Comparison of ENCODE assay signal across 15 mouse cellular contexts in the genomic region with DNA sequence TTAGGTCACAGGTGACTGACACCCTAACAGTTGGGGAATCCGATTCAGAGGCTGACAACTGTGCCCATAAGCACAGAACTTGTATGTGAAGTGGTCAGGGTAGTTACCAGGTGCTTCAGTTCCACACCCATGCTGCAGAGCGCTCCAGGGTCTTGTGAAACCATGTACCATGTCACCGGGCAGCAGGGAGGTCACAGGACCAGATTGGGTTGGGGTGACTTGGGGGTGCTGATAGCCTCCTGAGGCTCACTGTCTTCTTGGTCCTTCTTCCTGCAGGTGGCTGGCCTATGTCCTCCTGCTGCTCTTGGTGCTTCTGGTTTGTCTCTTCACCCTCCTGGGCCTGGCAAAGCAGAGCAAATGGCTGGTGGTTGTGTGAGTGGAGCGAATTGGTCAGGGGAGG. TPM values are rescaled to one million over a fixed set of nuclear protein-coding genes. Genes with fewer than 3 reads are reported as not detected.
"Had no signal": no experiment of that assay in that cellular context is flagged by ENCODE, and none has a peak within 500 bp of the region (broad histone marks: within the 10 kb centered on the region; RNA-seq: fewer than 3 reads in every experiment).

No protein-coding gene starts in this region.

- H3K4me2 ChIP-seq: kidney, embryonic 15.5 days; liver, embryonic 11.5 days; liver, embryonic 15.5 days; midbrain, embryonic 15.5 days had no signal

- H3K9ac ChIP-seq: kidney, embryonic 15.5 days; liver, embryonic 15.5 days; midbrain, embryonic 15.5 days had no signal

- H3K36me3 ChIP-seq: kidney, embryonic 15.5 days; liver, embryonic 15.5 days had no signal

- H3K27ac ChIP-seq: kidney, embryonic 15.5 days; limb, embryonic 10.5 days; liver, embryonic 15.5 days; midbrain, embryonic 10.5 days; midbrain, embryonic 15.5 days had no signal

- DNase-seq: kidney, adult 2 months; kidney, postnatal 14 days; lung, adult 2 months; retina, postnatal 1 day; right cerebral cortex, postnatal 4 days; spleen, adult 18-20 months; thymus, postnatal 4 days had no signal

- ATAC-seq: lung, postnatal 0 days; midbrain, embryonic 15.5 days had no signal

- H3K4me3 ChIP-seq: kidney, embryonic 15.5 days; limb, embryonic 10.5 days; liver, embryonic 15.5 days; midbrain, embryonic 10.5 days; midbrain, embryonic 15.5 days had no signal

- H3K9me3 ChIP-seq: kidney, embryonic 15.5 days; limb, embryonic 10.5 days; liver, embryonic 15.5 days; midbrain, embryonic 10.5 days; midbrain, embryonic 15.5 days had no signal

- H3K27me3 ChIP-seq: midbrain, embryonic 15.5 days had no signal

RNA-seq across cellular contexts. Expression of gene Ttyh1, which starts 8.7 kb away (rescaled TPM):
- total RNA-seq: megakaryocyte, adult 5-6 weeks had no signal

RNA-seq across cellular contexts. Expression of gene Cdc42ep5, which starts 36.8 kb away (rescaled TPM):
- total RNA-seq: megakaryocyte, adult 5-6 weeks had no signal
